Mouse (Mus musculus): ENCODE measurements around the gene Gm21319.
"Not testable (repeated sequence)": the region's sequence is repeated elsewhere in the genome, so short reads cannot be mapped to it uniquely, and the experiment has no call there.

Gene Gm21319

DNA sequence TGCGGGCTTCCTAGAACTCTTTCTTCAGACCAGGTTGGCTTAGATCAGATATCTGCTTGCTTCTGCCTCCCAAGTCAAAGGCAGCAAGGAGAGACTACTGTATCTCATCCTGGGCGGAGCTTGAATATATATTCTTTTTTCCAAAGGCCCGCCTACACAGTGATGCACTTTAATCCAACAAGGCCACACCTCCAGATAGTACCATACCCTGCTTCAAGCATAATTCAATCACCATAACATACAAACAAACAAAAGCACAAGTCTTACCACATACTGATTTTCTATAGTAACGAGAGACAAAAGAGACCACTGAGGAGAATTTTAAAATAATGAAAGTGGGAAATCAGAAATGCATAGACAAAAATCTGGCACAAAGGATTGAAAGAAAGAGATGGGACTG, at the start of gene Gm21319:
Gm21319 (minus strand) TSS at position 101 of the 400 bp plus-strand sequence.
- not testable (repeated sequence) for DNase-seq

DNA sequence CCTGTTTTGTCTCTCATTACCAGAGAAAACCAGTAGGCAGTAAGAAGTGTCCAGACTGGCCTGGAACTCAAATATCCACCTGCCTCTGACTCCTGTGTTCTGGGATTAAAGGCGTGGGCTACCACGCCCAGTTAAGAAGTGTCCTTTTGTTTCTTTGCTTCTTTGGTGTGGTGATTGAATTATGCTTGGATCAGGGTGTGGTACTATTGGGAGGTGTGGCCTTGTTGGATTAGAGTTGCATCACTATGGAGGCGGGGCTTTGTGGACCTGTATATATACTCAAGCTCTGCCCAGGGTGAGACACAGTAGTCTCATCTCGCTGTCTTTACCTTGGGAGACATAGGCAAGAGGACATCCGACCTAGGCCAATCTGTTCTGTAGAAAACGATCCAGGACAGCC, 40.7 kb upstream of the Gm21319 start, which contains the start of gene BB287469:
BB287469 (plus strand) TSS at position 301 of the 400 bp plus-strand sequence.
- DNase-seq = not testable (repeated sequence)

DNA sequence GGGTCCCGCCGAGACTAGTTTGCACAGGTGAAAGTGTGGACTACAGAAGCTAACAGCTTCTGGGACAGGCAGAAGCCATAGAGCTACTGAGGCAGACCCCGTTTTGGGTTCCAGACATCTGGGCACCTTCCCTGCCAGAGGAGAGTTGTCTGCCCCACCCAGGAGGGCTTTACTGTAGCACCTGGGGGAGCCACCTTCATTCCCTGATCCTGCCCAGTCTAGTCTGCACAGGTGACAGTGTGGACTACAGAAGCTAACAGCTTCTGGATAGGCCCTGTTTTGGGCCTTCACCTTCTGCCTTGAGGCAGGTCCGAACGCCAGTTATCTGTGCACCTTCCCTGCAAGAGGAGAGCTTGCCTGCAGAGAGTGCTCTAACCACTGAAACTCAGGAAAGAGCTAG, 22.4 kb upstream of the Gm21319 start:
- not testable (repeated sequence) for DNase-seq

DNA sequence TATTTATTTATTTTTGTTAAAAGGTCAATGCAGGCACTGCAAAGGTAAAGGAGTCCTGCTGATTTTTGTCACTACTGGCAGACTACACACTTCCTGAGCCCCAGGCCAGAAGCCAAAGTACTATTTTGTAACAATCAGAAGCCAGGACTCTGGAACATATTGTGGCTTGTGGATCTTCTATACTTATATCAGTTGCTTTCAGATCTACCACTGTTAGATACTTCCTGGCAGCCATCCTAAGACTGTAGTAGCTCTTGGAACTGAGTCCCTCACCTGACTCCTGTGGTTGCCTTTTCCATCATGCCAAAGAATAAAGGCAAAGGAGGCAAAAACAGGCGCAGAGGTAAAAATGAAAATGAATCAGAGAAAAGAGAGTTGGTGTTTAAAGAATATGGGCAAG, 19.7 kb upstream of the Gm21319 start, which contains the start of gene Gm21936:
Gm21936 (plus strand) TSS at position 301 of the 400 bp plus-strand sequence.
- DNase-seq = not testable (repeated sequence)

Measured in kidney, postnatal 36 days (tissue).